Mouse (Mus musculus) midbrain, embryonic 16.5 days (tissue): Measurements from ENCODE around the gene Snap23. TPM values are rescaled to one million over a fixed set of nuclear protein-coding genes. Genes with fewer than 3 reads are reported as not detected.

Experiments used
- ATAC-seq: fragments of 200-750 bp; cut with Nextera tagmentation; 2 replicates; pipeline ENCODE4 v1.8.0; 2017; ENCODE audit warnings: moderate TSS enrichment
- H3K27ac ChIP-seq: fragments of 300-500 bp; sonication (generic); 2 replicates; pipeline ENCODE4 v1.5.1; 2014; ENCODE audit warnings: mild to moderate bottlenecking, low read length, mixed read lengths
- H3K27me3 ChIP-seq: fragments of 300-500 bp; sonication (generic); 2 replicates; pipeline ENCODE4 v1.6.1; 2014; ENCODE audit warnings: low read depth, low read length, mixed read lengths; ENCODE audit not compliant: control insufficient read depth, insufficient read depth
- H3K36me3 ChIP-seq: fragments of 300-500 bp; sonication (generic); 2 replicates; pipeline ENCODE4 v1.6.1; 2014; ENCODE audit warnings: mild to moderate bottlenecking, low read length, moderate library complexity, mixed read lengths; ENCODE audit not compliant: control insufficient read depth, insufficient read depth
- H3K4me1 ChIP-seq: fragments of 300-500 bp; sonication (generic); 2 replicates; pipeline ENCODE4 v1.6.1; 2014; ENCODE audit warnings: mild to moderate bottlenecking, low read length, mixed read lengths; ENCODE audit not compliant: control insufficient read depth, insufficient read depth
- H3K4me2 ChIP-seq: fragments of 300-500 bp; sonication (generic); 2 replicates; pipeline ENCODE4 v1.6.1; 2014; ENCODE audit warnings: mild to moderate bottlenecking, low read length, mixed read lengths
- H3K4me3 ChIP-seq: fragments of 300-500 bp; sonication (generic); 2 replicates; pipeline ENCODE4 v1.5.1; 2014; ENCODE audit warnings: low read depth, mild to moderate bottlenecking, low read length, moderate library complexity, mixed read lengths
- H3K9ac ChIP-seq: fragments of 300-500 bp; sonication (generic); 2 replicates; pipeline ENCODE4 v1.6.1; 2014; ENCODE audit warnings: low read depth, low read length, mixed read lengths
- H3K9me3 ChIP-seq: fragments of 300-500 bp; sonication (generic); replicated peaks from 2 replicates; pipeline ENCODE4 v1.6.1; 2014; ENCODE audit warnings: mild to moderate bottlenecking, low read length, mixed read lengths; ENCODE audit not compliant: control insufficient read depth, poor library complexity, severe bottlenecking
- WGBS: fragments of 180-500 bp; shearing (Covaris S2); extraction: QIAGEN DNeasy Blood & Tissue Kit; methylation state at CpG from one replicate; pipeline ENCODE4 v1.1.7; 2014; 5-methylcytosine and 5-hydroxymethylcytosine counted together
- polyA plus RNA-seq: library from polyadenylated mRNA; unstranded; fragments of >200 nt; fragmentation: Nextera tagmentation; extraction: Ambion mirVana; gene quantifications from 2 replicates; pipeline ENCODE4 v1.2.1, GENCODE M21; 2015

Gene Snap23
- polyA plus RNA-seq, 1 experiment from 2014 or later = 15.0 TPM

DNA sequence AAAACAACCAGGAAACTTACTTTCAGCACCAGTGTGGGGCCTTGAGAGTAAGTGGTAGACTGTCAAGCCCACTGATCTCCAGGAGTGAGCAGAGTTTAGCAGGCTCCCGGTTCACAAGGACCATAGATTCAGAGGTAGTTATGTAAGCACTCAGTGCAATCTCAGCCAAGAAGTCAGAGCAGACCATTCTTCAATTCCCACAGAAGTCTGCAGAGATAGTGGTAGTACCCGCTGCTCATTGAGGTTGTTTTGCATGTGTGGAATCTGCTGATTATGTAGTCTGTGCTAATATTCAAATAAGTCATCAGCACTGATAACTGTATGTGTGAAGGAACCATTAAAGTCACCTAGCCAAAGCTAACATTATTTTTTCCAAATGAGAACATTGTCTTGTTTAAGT, 63.2 kb downstream of the Snap23 start:
- WGBS = 84% methylated on average over 2 of the region's 2 CpGs
- Histone ChIP-seq H3K4me3 (no peak overlapping the region), H3K9ac (no peak overlapping the region), H3K36me3 (no peaks in the 10 kb centered on the region), H3K27me3 (no peaks in the 10 kb centered on the region), H3K4me1 (peaks cover 11% of the 10 kb centered on the region; the same call in 1 of the 2 replicates), H3K4me2 (no peak overlapping the region), H3K27ac (no peak overlapping the region), H3K9me3 (no peaks in the 10 kb centered on the region)
- ATAC-seq = no peak

DNA sequence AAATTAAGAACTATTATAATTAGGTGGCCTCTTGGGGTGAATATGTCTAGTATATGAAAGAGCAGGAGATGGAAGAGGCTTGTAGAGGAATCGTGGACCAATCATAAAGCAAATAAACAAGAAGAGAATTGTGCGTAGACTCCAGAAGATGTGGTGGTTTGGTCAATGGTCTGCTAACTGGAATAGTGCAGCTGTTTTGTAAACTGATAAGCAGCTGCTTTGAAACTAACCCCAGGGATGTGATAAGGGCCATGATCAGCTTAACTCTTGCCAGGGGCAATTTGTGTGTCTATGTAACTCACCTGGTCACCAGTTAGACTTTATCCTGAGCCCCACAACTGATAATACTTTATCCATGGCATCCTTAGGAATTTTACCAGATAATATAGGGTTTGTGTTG, 64.0 kb downstream of the Snap23 start:
- no peak overlapping the region for H3K27ac ChIP-seq
- H3K36me3 ChIP-seq = no peaks in the 10 kb centered on the region
- no peak overlapping the region for H3K9ac ChIP-seq
- ATAC-seq = no peak
- no peaks in the 10 kb centered on the region for H3K27me3 ChIP-seq
- H3K4me3 ChIP-seq = no peak overlapping the region
- peaks cover 11% of the 10 kb centered on the region; the same call in 1 of the 2 replicates for H3K4me1 ChIP-seq
- no peaks in the 10 kb centered on the region for H3K9me3 ChIP-seq
- 93% methylated on average over 2 of the region's 2 CpGs for WGBS
- H3K4me2 ChIP-seq = no peak overlapping the region

DNA sequence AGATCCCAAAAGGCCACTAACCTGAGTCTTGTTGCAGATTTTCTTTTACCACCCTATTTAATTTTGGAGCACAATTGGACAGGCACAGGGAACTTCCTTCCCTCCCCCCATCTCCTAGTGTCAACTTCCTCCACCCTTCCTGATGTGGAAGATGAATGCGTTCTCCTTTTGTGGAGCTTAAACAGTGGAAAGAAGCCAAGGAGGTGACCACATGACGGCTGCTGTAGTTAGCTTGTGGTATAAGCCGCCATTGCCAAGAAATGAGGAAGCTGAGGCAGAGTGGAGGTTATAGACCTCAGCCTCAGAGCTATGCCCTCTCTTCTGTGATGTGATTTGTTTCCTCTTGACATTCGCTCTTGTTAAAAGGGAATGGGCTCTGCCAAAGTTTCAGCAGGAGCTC, 64.5 kb downstream of the Snap23 start:
- 87% methylated on average over 4 of the region's 4 CpGs for WGBS
- Histone ChIP-seq H3K4me3 (no peak overlapping the region), H3K27ac (no peak overlapping the region), H3K9me3 (no peaks in the 10 kb centered on the region), H3K36me3 (no peaks in the 10 kb centered on the region), H3K4me1 (peaks cover 11% of the 10 kb centered on the region; the same call in 1 of the 2 replicates), H3K27me3 (no peaks in the 10 kb centered on the region), H3K4me2 (no peak overlapping the region), H3K9ac (no peak overlapping the region)
- ATAC-seq = no peak

DNA sequence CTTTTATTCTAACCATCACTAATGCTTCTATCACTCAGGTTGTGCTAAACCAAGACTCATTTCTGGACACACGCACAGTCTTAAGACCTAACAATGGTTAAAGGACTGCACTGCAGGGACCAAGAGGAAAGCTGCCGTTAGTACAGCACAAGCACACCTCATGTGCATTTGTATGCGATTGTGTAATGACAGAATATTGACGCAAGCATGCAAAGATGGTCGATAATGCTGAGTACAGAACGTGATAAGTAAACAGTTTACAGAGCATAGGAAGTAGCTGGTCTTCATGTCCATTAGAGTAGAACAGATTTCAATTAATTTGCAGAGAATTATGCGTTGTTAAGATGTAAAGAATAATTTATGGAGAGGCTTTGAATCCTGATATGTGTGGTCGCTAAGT, 73.4 kb downstream of the Snap23 start:
- Histone ChIP-seq H3K4me3 (no peak overlapping the region), H3K4me1 (no peaks in the 10 kb centered on the region), H3K9ac (no peak overlapping the region), H3K9me3 (no peaks in the 10 kb centered on the region), H3K4me2 (no peak overlapping the region), H3K27me3 (no peaks in the 10 kb centered on the region), H3K36me3 (no peaks in the 10 kb centered on the region), H3K27ac (no peak overlapping the region)
- WGBS = 91% methylated on average over 8 of the region's 8 CpGs
- ATAC-seq = no peak

DNA sequence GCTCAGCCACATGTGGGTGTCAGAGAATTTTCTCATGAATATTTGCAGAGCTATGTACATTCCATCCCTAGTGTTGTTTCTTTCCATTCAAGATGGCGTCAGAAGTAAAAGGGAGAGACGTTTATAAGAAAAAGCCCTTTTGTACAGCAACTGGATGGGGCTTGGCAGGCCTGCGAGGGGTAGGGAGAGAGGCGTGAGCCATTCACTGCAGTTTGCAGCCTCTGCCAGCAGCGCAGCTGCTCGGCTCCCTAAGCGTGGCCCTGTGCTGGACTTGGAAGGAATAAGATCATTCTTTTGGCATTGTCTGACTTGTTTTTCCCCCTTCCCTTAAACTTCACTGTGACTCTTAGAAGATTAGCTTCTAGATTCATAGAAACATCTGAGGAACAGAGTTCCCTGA, 76.4 kb downstream of the Snap23 start:
- no peak overlapping the region for H3K27ac ChIP-seq
- WGBS = 65% methylated on average over 7 of the region's 7 CpGs
- no peak for ATAC-seq

DNA sequence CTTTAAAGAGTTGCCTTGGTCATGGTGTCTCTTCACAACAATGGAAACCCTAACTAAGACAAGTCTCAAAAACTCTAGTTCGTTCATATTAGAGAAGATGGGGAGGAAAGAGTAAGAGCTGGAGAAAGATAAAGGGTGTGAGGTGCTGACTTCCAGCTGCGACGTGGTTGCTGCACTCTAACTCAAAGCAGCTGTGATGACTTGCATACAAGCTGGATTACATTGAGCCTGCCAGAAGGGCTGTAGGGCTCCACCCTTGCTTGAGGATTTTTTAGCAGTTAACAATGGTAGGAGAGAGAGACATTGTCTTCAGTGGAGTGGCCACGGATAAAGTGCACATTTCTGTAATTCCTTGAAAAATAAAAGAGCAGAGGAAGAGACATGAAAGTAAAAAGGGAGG, 79.3 kb downstream of the Snap23 start:
- Histone ChIP-seq H3K9ac (no peak overlapping the region), H3K4me2 (no peak overlapping the region), H3K27ac (no peak overlapping the region), H3K4me3 (no peak overlapping the region), H3K9me3 (no peaks in the 10 kb centered on the region), H3K4me1 (no peaks in the 10 kb centered on the region), H3K27me3 (no peaks in the 10 kb centered on the region), H3K36me3 (no peaks in the 10 kb centered on the region)
- WGBS = 57% methylated on average over 4 of the region's 4 CpGs
- ATAC-seq = no peak

More for the DNA sequence above, 76.4 kb downstream of the Snap23 start:
- H3K36me3 ChIP-seq = no peaks in the 10 kb centered on the region
- no peaks in the 10 kb centered on the region for H3K4me1 ChIP-seq
- H3K4me3 ChIP-seq = no peak overlapping the region
- H3K9ac ChIP-seq = no peak overlapping the region
- no peaks in the 10 kb centered on the region for H3K27me3 ChIP-seq
- no peak overlapping the region for H3K4me2 ChIP-seq
- no peaks in the 10 kb centered on the region for H3K9me3 ChIP-seq

Other genes with a start within 250 kb of the Snap23 start
- gene Vps39, start 214.5 kb upstream of the Snap23 start, polyA plus RNA-seq = 48.9 and 49.2 TPM in 2 replicates
- 8.6 and 9.8 TPM in 2 replicates for gene Ganc, start 163.8 kb upstream of the Snap23 start, polyA plus RNA-seq
- 5.6 and 6.8 TPM in 2 replicates for gene Tmem87a, start 163.6 kb upstream of the Snap23 start, polyA plus RNA-seq
- gene Capn3, start 111.7 kb upstream of the Snap23 start, polyA plus RNA-seq = 0.53 and 1.1 TPM in 2 replicates
- gene Zfp106, start 3.8 kb upstream of the Snap23 start, polyA plus RNA-seq = 33.6 and 33.7 TPM in 2 replicates
- 25.0 and 26.6 TPM in 2 replicates for gene Haus2, start 41.7 kb downstream of the Snap23 start, polyA plus RNA-seq
- gene Lrrc57, start 41.8 kb downstream of the Snap23 start, polyA plus RNA-seq = 30.0 and 32.3 TPM in 2 replicates
- 3.5 and 4.3 TPM in 2 replicates for gene Stard9, start 61.5 kb downstream of the Snap23 start, polyA plus RNA-seq